Mouse (Mus musculus) kidney, postnatal 25 days (tissue): ENCODE data around the gene Gm8138.
A peak's percentile ranks its signal among the peaks of the same experiment; 100 is the strongest.
"Not testable (repeated sequence)": the region's sequence is repeated elsewhere in the genome, so short reads cannot be mapped to it uniquely, and the experiment has no call there.

Experiments
- DNase-seq, 2 experiments: peaks; one replicate each; pipeline ENCODE4 v3.0.0; 2021; ENCODE audit warnings: mixed read lengths in 2 of 2

The Gm8138 gene

GRCm38 (mm10) chr14:43416250-43416649 lies at the start of gene Gm8138:
Gene Gm8138 (minus strand): TSS chr14:43416350.
- not testable (repeated sequence) for DNase-seq

DNA sequence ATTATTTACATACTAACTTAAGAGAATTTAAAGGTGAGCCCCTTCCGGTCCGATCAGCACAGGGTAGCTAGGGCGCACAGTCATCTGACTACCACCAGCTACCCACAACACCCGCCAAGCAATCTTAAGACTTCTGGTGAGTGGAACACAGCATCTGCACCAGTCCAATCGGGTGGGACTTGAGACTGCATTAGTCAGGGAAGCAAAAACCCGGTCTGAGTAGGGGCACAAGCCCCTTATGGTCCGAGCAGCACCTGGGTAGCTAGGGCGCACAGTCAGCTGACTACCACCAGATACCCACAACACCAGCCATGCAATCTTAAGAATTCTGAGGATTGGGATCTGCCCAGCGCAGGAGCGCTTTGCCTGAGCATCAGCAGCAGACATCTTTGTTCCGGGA lies 54.4 kb downstream of the Gm8138 start:
- DNase-seq = peak in 1 of 2 experiments; percentile 29
